Mouse (Mus musculus) kidney, embryonic 16.5 days (tissue): Measurements from ENCODE around the gene Rnase4. TPM values are rescaled to one million over a fixed set of nuclear protein-coding genes. Genes with fewer than 3 reads are reported as not detected.

Experiments
- ATAC-seq: fragments of 200-750 bp; cut with Nextera tagmentation; 2 replicates; pipeline ENCODE4 v1.8.0; 2017; ENCODE audit warnings: moderate TSS enrichment; ENCODE audit not compliant: low FRiP score, low TSS enrichment
- H3K27ac ChIP-seq: fragments of 300-500 bp; sonication (generic); 2 replicates; pipeline ENCODE4 v1.5.1; 2014; ENCODE audit warnings: low read length
- H3K27me3 ChIP-seq: fragments of 300-500 bp; sonication (generic); 2 replicates; pipeline ENCODE4 v1.6.1; 2014; ENCODE audit warnings: low read length, control low read depth, mixed read lengths; ENCODE audit not compliant: insufficient read depth
- H3K36me3 ChIP-seq: fragments of 300-500 bp; sonication (generic); 2 replicates; pipeline ENCODE4 v1.6.1; 2014; ENCODE audit warnings: low read length, control low read depth, mixed read lengths; ENCODE audit not compliant: insufficient read depth
- H3K4me1 ChIP-seq: fragments of 300-500 bp; sonication (generic); 2 replicates; pipeline ENCODE4 v1.6.1; 2014; ENCODE audit warnings: low read length, control low read depth, mixed read lengths; ENCODE audit not compliant: insufficient read depth
- H3K4me2 ChIP-seq: fragments of 300-500 bp; sonication (generic); replicated peaks from 2 replicates; pipeline ENCODE4 v1.6.1; 2014; ENCODE audit warnings: low read depth, low read length
- H3K4me3 ChIP-seq: fragments of 300-500 bp; sonication (generic); 2 replicates; pipeline ENCODE4 v1.5.1; 2014; ENCODE audit warnings: mild to moderate bottlenecking, low read length
- H3K9ac ChIP-seq: fragments of 300-500 bp; sonication (generic); replicated peaks from 2 replicates; pipeline ENCODE4 v1.6.1; 2014; ENCODE audit warnings: low read length
- H3K9me3 ChIP-seq: fragments of 300-500 bp; sonication (generic); 2 replicates; pipeline ENCODE4 v1.6.1; 2016; ENCODE audit warnings: low read length, control low read depth
- WGBS: fragments of 180-500 bp; shearing (Covaris S2); extraction: QIAGEN DNeasy Blood & Tissue Kit; methylation state at CpG from one replicate; pipeline ENCODE4 v1.1.7; 2014; 5-methylcytosine and 5-hydroxymethylcytosine counted together
- polyA plus RNA-seq: library from polyadenylated mRNA; unstranded; fragments of >200 nt; fragmentation: Nextera tagmentation; extraction: Ambion mirVana; gene quantifications from 2 replicates; pipeline ENCODE4 v1.2.1, GENCODE M21; 2015

Gene Rnase4
- polyA plus RNA-seq, 1 experiment from 2014 or later, result 47.7 TPM

DNA sequence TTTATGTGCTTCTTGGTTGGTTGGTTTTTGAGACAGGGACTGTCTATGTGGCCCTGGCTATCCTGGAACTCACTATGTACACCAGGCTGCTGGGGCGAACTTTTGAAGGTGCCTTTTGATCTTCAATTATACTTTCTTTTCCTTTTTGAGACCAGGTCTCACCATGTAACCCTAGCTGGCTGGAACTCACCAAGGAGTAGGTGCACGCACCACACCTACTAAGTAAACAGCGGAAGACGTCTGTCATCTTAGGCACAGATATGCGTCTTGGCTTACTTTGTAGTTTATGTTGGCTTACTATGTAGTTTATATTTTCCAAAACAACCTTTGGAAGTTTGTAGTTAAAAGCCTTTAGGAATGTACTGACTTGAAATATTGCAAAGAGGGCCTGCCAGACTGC is 21.9 kb upstream of the Rnase4 start:
- Histone ChIP-seq H3K9ac (no peak overlapping the region), H3K27ac (no peak overlapping the region), H3K4me2 (no peak overlapping the region), H3K9me3 (no peaks in the 10 kb centered on the region), H3K4me3 (no peak overlapping the region), H3K36me3 (no peaks in the 10 kb centered on the region), H3K4me1 (no peaks in the 10 kb centered on the region), H3K27me3 (no peaks in the 10 kb centered on the region)
- no peak for ATAC-seq
- 52% methylated on average over 5 of the region's 5 CpGs for WGBS

DNA sequence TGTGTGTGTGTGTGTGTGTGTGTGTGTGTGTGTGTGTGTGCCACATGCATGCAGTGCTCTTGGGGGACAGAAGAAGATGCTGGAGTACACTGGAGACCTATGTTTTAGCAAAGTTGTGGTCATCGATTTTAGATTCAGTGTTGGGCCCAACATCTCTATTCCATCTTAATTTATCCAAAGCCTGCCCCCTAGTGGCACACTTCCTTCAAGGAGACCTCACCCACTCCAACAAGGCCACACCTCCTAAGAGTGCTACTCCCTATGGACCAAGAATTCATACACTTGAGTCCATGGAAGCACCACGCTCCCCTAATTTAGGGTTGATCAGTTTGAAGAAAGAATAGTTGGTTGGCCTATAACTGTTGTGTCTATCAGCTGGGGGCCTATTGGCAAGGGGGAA is 21.3 kb upstream of the Rnase4 start:
- Histone ChIP-seq H3K27ac (no peak overlapping the region), H3K27me3 (no peaks in the 10 kb centered on the region), H3K9ac (no peak overlapping the region), H3K9me3 (no peaks in the 10 kb centered on the region), H3K4me1 (no peaks in the 10 kb centered on the region), H3K36me3 (no peaks in the 10 kb centered on the region), H3K4me2 (no peak overlapping the region), H3K4me3 (no peak overlapping the region)
- ATAC-seq, result no peak
- WGBS, result 93% methylated on average over 2 of the region's 2 CpGs

DNA sequence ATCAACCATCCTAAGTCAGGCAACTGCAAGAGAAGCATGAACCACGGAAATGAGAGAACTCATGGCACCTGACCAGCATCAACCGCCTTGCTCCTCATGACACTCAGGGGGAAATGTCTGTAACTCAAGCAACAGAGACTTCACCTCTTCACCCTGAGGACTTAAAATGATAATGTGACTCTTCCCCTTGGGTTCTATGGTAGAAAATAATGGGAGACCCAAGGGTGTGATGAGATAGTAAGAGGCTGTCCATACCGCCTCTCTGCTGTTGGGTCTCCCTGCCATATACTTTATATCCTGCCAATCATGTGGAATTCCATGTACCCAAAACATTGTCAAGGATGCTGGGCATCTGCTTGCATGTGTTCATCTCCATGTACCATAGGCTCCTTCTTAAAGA is 16.5 kb upstream of the Rnase4 start, which contains the start of gene Olfr750:
Olfr750 (minus strand) TSS at position 101 of the 400 bp plus-strand sequence.
- H3K27me3 ChIP-seq, result peaks cover 3% of the 10 kb centered on the region; the same call in 1 of the 2 replicates
- no peaks in the 10 kb centered on the region for H3K36me3 ChIP-seq
- H3K9ac ChIP-seq, result no peak within 1 kb of the TSS
- no peak for ATAC-seq
- H3K4me1 ChIP-seq, result no peaks in the 10 kb centered on the region
- H3K9me3 ChIP-seq, result no peaks in the 10 kb centered on the region
- H3K4me3 ChIP-seq, result no peak within 1 kb of the TSS
- H3K27ac ChIP-seq, result no peak within 1 kb of the TSS
- 81% methylated on average over 3 of the region's 3 CpGs for WGBS
- H3K4me2 ChIP-seq, result no peak within 1 kb of the TSS

DNA sequence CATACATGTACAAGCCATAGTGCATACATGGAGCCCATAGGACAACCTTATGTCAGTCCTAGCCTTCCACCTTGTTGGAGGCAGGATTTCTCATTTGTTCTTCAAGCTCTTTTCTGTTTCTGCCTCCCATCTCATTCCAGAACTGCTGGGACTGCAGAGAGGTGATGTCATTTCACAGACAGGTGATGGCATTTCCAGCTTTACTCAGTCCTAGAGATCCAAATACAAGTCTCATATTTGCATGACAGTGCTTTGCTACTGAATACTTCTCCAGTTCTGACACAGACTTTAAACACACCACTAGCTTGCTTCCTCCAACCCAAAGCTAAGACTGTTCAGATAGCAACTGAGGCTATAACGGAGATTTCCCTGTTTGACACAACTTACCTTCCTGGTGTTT is 11.7 kb upstream of the Rnase4 start:
- H3K36me3 ChIP-seq, result no peaks in the 10 kb centered on the region
- WGBS, result 85% methylated on average over 1 of the region's 1 CpGs
- H3K4me1 ChIP-seq, result peaks cover 7% of the 10 kb centered on the region; the same call in 1 of the 2 replicates
- no peak overlapping the region for H3K9ac ChIP-seq
- no peaks in the 10 kb centered on the region for H3K9me3 ChIP-seq
- peaks cover 12% of the 10 kb centered on the region for H3K27me3 ChIP-seq
- no peak for ATAC-seq
- H3K4me3 ChIP-seq, result no peak overlapping the region
- no peak overlapping the region for H3K27ac ChIP-seq
- no peak overlapping the region for H3K4me2 ChIP-seq

DNA sequence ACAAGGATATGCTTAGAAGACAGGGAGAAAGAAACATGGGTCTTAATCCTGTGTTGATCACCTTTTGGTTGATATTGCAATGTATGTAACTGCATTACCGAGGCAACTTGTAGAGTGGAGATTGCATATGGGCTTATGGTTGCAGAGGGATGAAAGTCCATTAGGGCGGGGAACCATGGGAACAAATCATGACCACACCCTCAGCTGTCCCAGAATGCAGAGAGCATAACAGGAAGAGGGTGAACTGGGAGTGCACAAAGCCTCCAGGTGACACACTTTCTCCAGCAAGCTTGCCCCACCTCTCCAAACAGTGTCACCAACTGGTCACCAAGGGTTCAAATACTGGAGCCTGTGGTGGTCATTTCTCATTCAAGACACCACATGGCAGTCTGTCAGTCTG is 9.8 kb upstream of the Rnase4 start:
- WGBS, result 93% methylated on average over 2 of the region's 2 CpGs
- no peak overlapping the region for H3K27ac ChIP-seq
- H3K4me1 ChIP-seq, result peaks cover 7% of the 10 kb centered on the region; the same call in 1 of the 2 replicates
- H3K36me3 ChIP-seq, result no peaks in the 10 kb centered on the region
- no peak overlapping the region for H3K4me3 ChIP-seq
- no peak overlapping the region for H3K9ac ChIP-seq
- H3K27me3 ChIP-seq, result peaks cover 11% of the 10 kb centered on the region
- no peak overlapping the region for H3K4me2 ChIP-seq
- ATAC-seq, result no peak
- H3K9me3 ChIP-seq, result no peaks in the 10 kb centered on the region

DNA sequence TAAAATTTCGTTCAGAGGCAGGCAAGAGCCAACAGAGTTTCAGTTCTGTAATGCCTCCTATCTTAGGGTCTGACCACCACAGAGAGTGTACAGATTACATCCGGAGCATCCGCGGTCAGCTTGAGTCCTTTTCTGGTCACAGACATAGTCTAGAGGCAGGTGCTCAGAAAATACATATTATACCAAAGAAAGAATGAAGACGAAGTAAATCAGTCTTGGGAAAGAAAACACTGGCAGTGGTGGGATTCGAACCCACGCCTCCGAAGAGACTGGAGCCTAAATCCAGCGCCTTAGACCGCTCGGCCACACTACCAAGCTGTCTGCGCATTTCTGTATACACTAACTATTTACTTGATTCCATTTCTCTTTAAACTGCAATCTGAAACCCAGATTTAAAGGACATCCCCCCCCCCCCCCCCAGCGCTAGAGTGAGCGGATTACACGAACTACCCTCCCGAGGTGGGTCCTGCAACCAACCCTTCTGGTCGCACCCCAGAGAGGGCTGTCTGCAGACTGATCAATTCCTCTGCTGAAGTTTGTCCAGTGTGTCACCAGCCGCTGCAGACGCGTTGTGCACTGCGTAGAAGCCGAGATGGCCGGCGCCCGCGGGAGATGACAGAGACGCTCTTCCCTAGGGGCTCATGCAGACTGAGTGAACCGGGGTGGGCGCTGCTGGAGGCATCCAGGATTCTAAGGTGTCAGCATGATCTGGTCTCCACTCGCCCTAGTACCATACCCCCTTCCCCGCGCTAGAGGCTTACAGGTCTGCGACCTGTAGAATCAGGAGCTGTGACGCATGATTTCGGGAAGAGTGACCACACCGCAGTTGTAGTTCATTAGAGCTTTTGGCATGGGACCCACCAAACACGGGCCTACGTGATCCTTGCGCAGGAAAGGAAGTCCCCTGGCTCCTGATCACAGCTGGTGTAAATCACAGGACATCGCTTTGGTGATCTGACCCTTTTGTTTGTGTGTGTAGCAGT is 8.0 kb upstream of the Rnase4 start:
- Histone ChIP-seq H3K9me3 (no peaks in the 10 kb centered on the region), H3K4me1 (peaks cover 7% of the 10 kb centered on the region; the same call in 1 of the 2 replicates), H3K4me3 (peak overlapping the region; percentile 67), H3K27ac (no peak overlapping the region), H3K36me3 (no peaks in the 10 kb centered on the region), H3K4me2 (peak overlapping the region; percentile 83), H3K9ac (peak overlapping the region; percentile 67), H3K27me3 (peaks cover 11% of the 10 kb centered on the region)
- 3% methylated on average over 40 of the region's 40 CpGs for WGBS
- peak; percentile 86 for ATAC-seq

DNA sequence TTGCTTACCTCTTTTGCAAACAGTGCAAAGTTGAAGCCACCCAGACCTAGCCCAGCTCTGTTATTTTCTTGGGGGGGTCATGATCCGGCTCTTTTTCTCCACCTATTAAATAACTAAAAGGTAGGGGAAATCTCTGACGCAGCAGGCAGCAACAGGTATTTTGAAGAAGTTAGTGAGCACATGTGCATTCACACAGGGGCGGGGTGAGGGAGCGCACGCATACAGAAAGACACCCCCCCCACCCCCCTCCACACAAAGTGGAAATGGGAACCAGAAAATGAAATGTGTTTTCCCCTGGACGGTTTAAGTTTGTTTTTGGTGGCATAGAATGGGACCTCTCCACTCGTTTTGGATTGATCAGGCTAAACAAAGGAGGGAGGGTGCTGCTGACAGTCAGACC is 7.1 kb upstream of the Rnase4 start:
- Histone ChIP-seq H3K27me3 (peaks cover 11% of the 10 kb centered on the region), H3K36me3 (no peaks in the 10 kb centered on the region), H3K4me1 (peaks cover 10% of the 10 kb centered on the region; the same call in 1 of the 2 replicates), H3K4me3 (peak overlapping the region; percentile 67), H3K27ac (no peak overlapping the region), H3K9me3 (no peaks in the 10 kb centered on the region), H3K4me2 (peak overlapping the region; percentile 83), H3K9ac (no peak overlapping the region)
- no peak for ATAC-seq
- WGBS, result 17% methylated on average over 7 of the region's 7 CpGs

DNA sequence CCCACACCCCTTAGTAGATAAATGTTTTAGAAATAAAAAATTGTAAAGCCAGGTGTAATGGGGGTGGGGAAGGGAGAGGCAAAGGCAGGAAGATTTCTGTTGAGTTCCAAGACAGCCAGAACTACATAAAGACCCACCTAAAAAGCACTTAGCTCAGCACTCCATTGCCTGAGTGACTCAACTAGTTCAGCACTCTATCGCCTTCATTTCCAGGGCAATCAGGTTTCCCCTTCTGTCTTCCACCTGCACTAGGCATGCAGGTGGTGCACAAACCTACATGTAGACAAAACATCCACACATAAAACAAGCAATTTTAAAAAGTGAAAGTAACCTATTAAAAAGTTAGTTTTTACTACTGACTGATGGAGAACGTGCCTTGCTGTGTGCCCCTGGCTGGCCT is 5.8 kb upstream of the Rnase4 start:
- H3K4me1 ChIP-seq, result peaks cover 10% of the 10 kb centered on the region; the same call in 1 of the 2 replicates
- H3K9ac ChIP-seq, result no peak overlapping the region
- ATAC-seq, result no peak
- no peak overlapping the region for H3K27ac ChIP-seq
- peaks cover 10% of the 10 kb centered on the region for H3K27me3 ChIP-seq
- 64% methylated on average over 2 of the region's 2 CpGs for WGBS
- no peak overlapping the region for H3K4me2 ChIP-seq
- H3K4me3 ChIP-seq, result no peak overlapping the region
- no peaks in the 10 kb centered on the region for H3K9me3 ChIP-seq
- no peaks in the 10 kb centered on the region for H3K36me3 ChIP-seq

DNA sequence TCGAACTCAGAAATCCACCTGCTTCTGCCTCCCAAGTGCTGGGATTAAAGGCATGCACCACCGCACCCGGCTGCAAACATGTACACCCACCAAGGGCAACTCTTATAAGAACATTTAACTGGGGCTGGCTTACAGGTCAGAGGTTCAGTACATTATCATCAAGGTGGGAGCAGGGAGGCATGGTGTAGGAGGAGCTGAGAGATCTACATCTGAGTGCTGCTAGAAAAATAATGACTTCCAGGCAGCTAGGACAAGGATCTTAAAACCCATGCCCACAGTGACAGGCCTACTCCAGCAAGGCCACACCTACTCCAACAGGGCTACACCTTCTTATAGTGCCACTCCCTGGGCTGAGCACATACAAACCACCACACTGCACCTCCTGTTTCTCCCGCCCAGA is 5.0 kb upstream of the Rnase4 start:
- Histone ChIP-seq H3K36me3 (no peaks in the 10 kb centered on the region), H3K9ac (no peak overlapping the region), H3K27ac (no peak overlapping the region), H3K4me2 (no peak overlapping the region), H3K4me3 (no peak overlapping the region), H3K27me3 (peaks cover 6% of the 10 kb centered on the region), H3K4me1 (peaks cover 10% of the 10 kb centered on the region; the same call in 1 of the 2 replicates), H3K9me3 (no peaks in the 10 kb centered on the region)
- 70% methylated on average over 4 of the region's 4 CpGs for WGBS
- ATAC-seq, result no peak

DNA sequence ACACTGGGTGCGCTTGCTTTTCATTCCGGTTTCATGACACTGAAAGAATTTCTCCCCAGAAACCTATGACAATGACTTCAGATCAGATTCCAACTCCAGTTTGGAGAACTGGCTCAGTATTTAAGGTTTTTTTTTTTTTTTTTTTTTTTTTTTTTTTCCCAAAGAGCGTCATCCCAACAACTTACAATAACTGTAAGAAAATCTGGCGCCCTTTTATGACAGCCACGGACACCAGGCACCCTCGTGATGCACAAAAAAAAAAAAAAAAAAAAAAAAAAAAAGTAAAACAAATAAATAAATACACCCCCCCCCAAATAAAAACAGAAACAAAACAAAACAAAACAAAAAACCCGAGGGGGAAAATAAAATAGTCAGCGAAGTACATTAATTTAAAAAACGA is 3.1 kb upstream of the Rnase4 start:
- 11% methylated on average over 9 of the region's 9 CpGs for WGBS
- ATAC-seq, result no peak
- peak overlapping the region; percentile 80 for H3K4me2 ChIP-seq
- no peak overlapping the region for H3K9ac ChIP-seq
- H3K27ac ChIP-seq, result no peak overlapping the region; the same call in 1 of the 2 replicates
- no peaks in the 10 kb centered on the region for H3K36me3 ChIP-seq
- H3K9me3 ChIP-seq, result no peaks in the 10 kb centered on the region
- peak overlapping the region; percentile 89 for H3K4me3 ChIP-seq
- peaks cover 15% of the 10 kb centered on the region for H3K4me1 ChIP-seq
- 0 out of 2 replicates have a peak, but pooled peaks cover 3% of the 10 kb centered on the region for H3K27me3 ChIP-seq
